Mouse (Mus musculus) forebrain, embryonic 15.5 days (tissue): ENCODE data around the gene Mgp. TPM values are rescaled to one million over a fixed set of nuclear protein-coding genes. Genes with fewer than 3 reads are reported as not detected.

ENCODE experiments used
- ATAC-seq: fragments of 200-750 bp; cut with Nextera tagmentation; replicated peaks from 2 replicates; pipeline ENCODE4 v1.8.0; 2017; ENCODE audit warnings: mild to moderate bottlenecking, moderate TSS enrichment, moderate library complexity
- H3K27ac ChIP-seq: fragments of 300-500 bp; sonication (generic); replicated peaks from 2 replicates; pipeline ENCODE4 v1.5.1; 2015; ENCODE audit warnings: mild to moderate bottlenecking, inconsistent platforms
- H3K27me3 ChIP-seq: fragments of 300-500 bp; sonication (generic); 2 replicates; pipeline ENCODE4 v1.6.1; 2015; ENCODE audit warnings: inconsistent platforms
- H3K36me3 ChIP-seq: fragments of 300-500 bp; sonication (generic); 2 replicates; pipeline ENCODE4 v1.6.1; 2015; ENCODE audit warnings: mild to moderate bottlenecking, inconsistent platforms
- H3K4me1 ChIP-seq: fragments of 300-500 bp; sonication (generic); 2 replicates; pipeline ENCODE4 v1.6.1; 2015; ENCODE audit warnings: inconsistent platforms
- H3K4me2 ChIP-seq: fragments of 300-500 bp; sonication (generic); replicated peaks from 2 replicates; pipeline ENCODE4 v1.6.1; 2015; ENCODE audit warnings: mild to moderate bottlenecking, inconsistent platforms
- H3K4me3 ChIP-seq: fragments of 300-500 bp; sonication (generic); 2 replicates; pipeline ENCODE4 v1.5.1; 2015; ENCODE audit warnings: mild to moderate bottlenecking, inconsistent platforms
- H3K9ac ChIP-seq: fragments of 300-500 bp; sonication (generic); replicated peaks from 2 replicates; pipeline ENCODE4 v1.6.1; 2015; ENCODE audit warnings: mild to moderate bottlenecking, inconsistent platforms
- H3K9me3 ChIP-seq: fragments of 300-500 bp; sonication (generic); 2 replicates; pipeline ENCODE4 v1.6.1; 2016; ENCODE audit warnings: inconsistent platforms
- WGBS: fragments of 180-500 bp; shearing (Covaris S2); methylation state at CpG from one replicate; pipeline ENCODE4 v1.1.7; 2015; ENCODE audit warnings: mixed read lengths; 5-methylcytosine and 5-hydroxymethylcytosine counted together
- polyA plus RNA-seq: library from polyadenylated mRNA; unstranded; fragments of >200 nt; fragmentation: Nextera tagmentation; extraction: Ambion mirVana; gene quantifications from 2 replicates; pipeline ENCODE4 v1.2.1, GENCODE M21; 2015

The Mgp gene
- polyA plus RNA-seq, 1 experiment from 2014 or later = 8.8 TPM

GRCm38 (mm10) chr6:136861020-136861419 is 14.6 kb downstream of the Mgp start:
- no peak overlapping the region for H3K9ac ChIP-seq

DNA sequence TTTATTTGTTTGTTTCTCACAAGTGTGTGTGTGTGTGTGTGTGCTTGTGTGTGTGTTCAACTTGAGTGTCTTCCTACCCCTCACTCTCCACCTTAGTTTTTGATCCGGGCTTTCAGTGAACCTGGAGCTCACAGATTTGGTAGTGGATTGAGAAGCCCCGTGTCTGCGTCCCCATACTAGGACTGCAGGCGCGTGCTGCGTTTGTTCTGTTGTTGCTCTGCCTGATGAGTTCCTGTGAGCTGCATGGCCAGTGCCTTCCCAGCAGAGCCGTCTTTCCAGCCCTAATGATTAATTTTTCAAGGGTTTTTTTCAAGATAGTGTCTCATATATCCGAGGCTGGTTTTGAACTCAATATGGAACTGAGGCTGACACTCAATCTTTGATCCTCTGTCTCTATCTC is 17.2 kb downstream of the Mgp start:
- H3K27me3 ChIP-seq = no peaks in the 10 kb centered on the region
- H3K9me3 ChIP-seq = no peaks in the 10 kb centered on the region
- 84% methylated on average over 8 of the region's 8 CpGs for WGBS
- no peak for ATAC-seq
- no peak overlapping the region for H3K4me3 ChIP-seq
- no peak overlapping the region for H3K9ac ChIP-seq
- H3K4me2 ChIP-seq = no peak overlapping the region
- H3K4me1 ChIP-seq = no peaks in the 10 kb centered on the region
- no peaks in the 10 kb centered on the region for H3K36me3 ChIP-seq
- H3K27ac ChIP-seq = no peak overlapping the region

More at GRCm38 (mm10) chr6:136861020-136861419, 14.6 kb downstream of the Mgp start:
- no peaks in the 10 kb centered on the region for H3K27me3 ChIP-seq
- H3K4me2 ChIP-seq = no peak overlapping the region
- no peaks in the 10 kb centered on the region for H3K36me3 ChIP-seq
- no peak overlapping the region for H3K4me3 ChIP-seq
- ATAC-seq = peak; percentile 68; the same call in 1 of the 2 replicates
- H3K27ac ChIP-seq = no peak overlapping the region
- H3K4me1 ChIP-seq = no peaks in the 10 kb centered on the region
- 49% methylated on average over 9 of the region's 9 CpGs for WGBS
- H3K9me3 ChIP-seq = no peaks in the 10 kb centered on the region

- H3K9me3 ChIP-seq = no peaks in the 10 kb centered on the region
- H3K9ac ChIP-seq = no peak overlapping the region
- no peaks in the 10 kb centered on the region for H3K36me3 ChIP-seq
- H3K27ac ChIP-seq = no peak overlapping the region
- 68% methylated on average over 11 of the region's 11 CpGs for WGBS
- ATAC-seq = no peak
- H3K4me1 ChIP-seq = 0 out of 2 replicates have a peak, but pooled peaks cover under 1% of the 10 kb centered on the region
- no peaks in the 10 kb centered on the region for H3K27me3 ChIP-seq
- H3K4me3 ChIP-seq = no peak overlapping the region
- no peak overlapping the region for H3K4me2 ChIP-seq
Measured at GRCm38 (mm10) chr6:136857873-136858260, 17.8 kb downstream of the Mgp start.

- H3K27ac ChIP-seq = no peak within 1 kb of the TSS
- no peaks in the 10 kb centered on the region for H3K36me3 ChIP-seq
Measured at GRCm38 (mm10) chr6:136857186-136857872, 18.3 kb downstream of the Mgp start, which contains the start of gene Art4. Gene Art4, minus strand, starts transcription at chr6:136857733.

DNA sequence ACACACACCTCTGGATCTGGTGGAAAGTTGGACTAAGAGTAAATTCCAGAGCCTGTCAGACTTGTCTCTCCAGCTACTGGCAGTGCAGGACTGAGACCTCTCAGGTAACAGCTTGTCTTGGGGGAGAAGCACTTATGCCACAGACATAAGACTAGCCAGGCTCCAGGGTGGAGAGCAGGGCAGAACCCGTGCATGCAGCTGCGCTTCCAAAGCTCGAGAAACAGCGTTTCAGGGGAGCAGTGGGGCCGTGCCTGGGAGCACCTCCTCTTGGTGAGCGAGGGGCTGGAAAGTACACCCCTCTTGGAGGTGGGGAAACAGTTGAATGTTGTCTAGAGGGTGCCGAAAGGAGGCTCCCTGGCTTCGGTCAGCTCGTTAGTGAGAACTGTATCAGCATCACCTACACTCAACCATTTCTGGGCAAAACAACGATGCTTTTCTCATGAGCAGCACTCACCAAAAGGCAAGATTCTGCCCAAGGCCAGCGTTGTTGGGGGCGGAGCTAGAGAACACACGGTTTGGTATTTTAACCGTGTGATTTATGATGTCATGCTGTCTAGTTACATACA is 19.5 kb downstream of the Mgp start:
- Histone ChIP-seq H3K9me3 (no peaks in the 10 kb centered on the region), H3K9ac (no peak overlapping the region), H3K4me3 (no peak overlapping the region), H3K36me3 (no peaks in the 10 kb centered on the region), H3K27me3 (no peaks in the 10 kb centered on the region), H3K27ac (no peak overlapping the region), H3K4me1 (0 out of 2 replicates have a peak, but pooled peaks cover 4% of the 10 kb centered on the region), H3K4me2 (no peak overlapping the region)
- no peak for ATAC-seq
- 63% methylated on average over 14 of the region's 14 CpGs for WGBS

More at GRCm38 (mm10) chr6:136857186-136857872, 18.3 kb downstream of the Mgp start, which contains the start of gene Art4:
- Histone ChIP-seq H3K27me3 (no peaks in the 10 kb centered on the region), H3K9me3 (no peaks in the 10 kb centered on the region), H3K4me2 (no peak within 1 kb of the TSS), H3K4me1 (0 out of 2 replicates have a peak, but pooled peaks cover 4% of the 10 kb centered on the region), H3K9ac (no peak within 1 kb of the TSS), H3K4me3 (no peak within 1 kb of the TSS)
- no peak for ATAC-seq
- WGBS = 80% methylated on average over 18 of the region's 18 CpGs

- no peak for ATAC-seq
- Histone ChIP-seq H3K4me2 (no peak overlapping the region), H3K9me3 (no peaks in the 10 kb centered on the region), H3K9ac (no peak overlapping the region), H3K36me3 (no peaks in the 10 kb centered on the region), H3K27ac (no peak overlapping the region), H3K4me1 (0 out of 2 replicates have a peak, but pooled peaks cover 4% of the 10 kb centered on the region), H3K27me3 (no peaks in the 10 kb centered on the region), H3K4me3 (no peak overlapping the region)
- WGBS = 79% methylated on average over 2 of the region's 2 CpGs
Measured at GRCm38 (mm10) chr6:136855183-136855582, 20.4 kb downstream of the Mgp start.

DNA sequence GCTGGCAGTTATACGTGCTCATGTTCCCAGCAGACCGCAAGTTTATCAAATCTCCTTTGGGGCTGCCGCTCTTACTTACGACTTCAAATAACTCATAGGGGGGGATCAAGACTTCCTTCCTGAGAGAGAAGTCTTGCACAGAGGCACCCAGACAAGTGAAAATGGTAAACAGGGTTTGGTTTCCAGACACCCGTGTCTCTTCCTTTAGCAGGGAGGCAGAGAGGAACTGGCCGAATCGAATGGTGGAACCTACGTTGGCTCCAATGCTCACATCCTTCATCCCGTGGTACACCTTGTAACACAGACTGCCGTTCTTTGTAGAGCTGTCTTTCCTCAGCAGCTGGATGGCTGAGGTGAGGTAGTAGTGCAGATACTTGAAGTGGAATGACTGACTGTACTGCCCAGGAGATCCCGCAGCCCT is 21.3 kb downstream of the Mgp start:
- 91% methylated on average over 11 of the region's 11 CpGs for WGBS
- H3K4me3 ChIP-seq = no peak overlapping the region
- no peak overlapping the region for H3K27ac ChIP-seq
- H3K4me1 ChIP-seq = 0 out of 2 replicates have a peak, but pooled peaks cover 4% of the 10 kb centered on the region
- H3K9me3 ChIP-seq = no peaks in the 10 kb centered on the region
- no peak overlapping the region for H3K9ac ChIP-seq
- no peaks in the 10 kb centered on the region for H3K36me3 ChIP-seq
- H3K4me2 ChIP-seq = no peak overlapping the region
- ATAC-seq = no peak
- no peaks in the 10 kb centered on the region for H3K27me3 ChIP-seq

GRCm38 (mm10) chr6:136852762-136853161 is 22.9 kb downstream of the Mgp start:
- 39% methylated on average over 3 of the region's 3 CpGs for WGBS
- 0 out of 2 replicates have a peak overlapping the region, but pooled peaks have one; percentile 21 for H3K27ac ChIP-seq

GRCm38 (mm10) chr6:136852348-136852747 is 23.3 kb downstream of the Mgp start:
- Histone ChIP-seq H3K4me1 (0 out of 2 replicates have a peak, but pooled peaks cover 4% of the 10 kb centered on the region), H3K27ac (0 out of 2 replicates have a peak overlapping the region, but pooled peaks have one; percentile 21), H3K36me3 (no peaks in the 10 kb centered on the region), H3K27me3 (no peaks in the 10 kb centered on the region), H3K4me3 (no peak overlapping the region), H3K9ac (no peak overlapping the region), H3K4me2 (no peak overlapping the region), H3K9me3 (no peaks in the 10 kb centered on the region)
- WGBS = 80% methylated on average over 4 of the region's 4 CpGs
- ATAC-seq = no peak

More at GRCm38 (mm10) chr6:136852762-136853161, 22.9 kb downstream of the Mgp start:
- Histone ChIP-seq H3K4me2 (no peak overlapping the region), H3K9ac (no peak overlapping the region), H3K4me1 (0 out of 2 replicates have a peak, but pooled peaks cover 4% of the 10 kb centered on the region), H3K4me3 (no peak overlapping the region), H3K27me3 (no peaks in the 10 kb centered on the region), H3K9me3 (no peaks in the 10 kb centered on the region), H3K36me3 (no peaks in the 10 kb centered on the region)
- no peak for ATAC-seq

GRCm38 (mm10) chr6:136850267-136850666 is 25.4 kb downstream of the Mgp start:
- no peaks in the 10 kb centered on the region for H3K36me3 ChIP-seq
- no peak overlapping the region for H3K27ac ChIP-seq
- no peaks in the 10 kb centered on the region for H3K9me3 ChIP-seq
- no peak overlapping the region for H3K9ac ChIP-seq
- WGBS = 81% methylated on average over 6 of the region's 6 CpGs
- no peak overlapping the region for H3K4me3 ChIP-seq
- no peak overlapping the region for H3K4me2 ChIP-seq
- ATAC-seq = no peak
- 0 out of 2 replicates have a peak, but pooled peaks cover 4% of the 10 kb centered on the region for H3K4me1 ChIP-seq
- H3K27me3 ChIP-seq = no peaks in the 10 kb centered on the region

DNA sequence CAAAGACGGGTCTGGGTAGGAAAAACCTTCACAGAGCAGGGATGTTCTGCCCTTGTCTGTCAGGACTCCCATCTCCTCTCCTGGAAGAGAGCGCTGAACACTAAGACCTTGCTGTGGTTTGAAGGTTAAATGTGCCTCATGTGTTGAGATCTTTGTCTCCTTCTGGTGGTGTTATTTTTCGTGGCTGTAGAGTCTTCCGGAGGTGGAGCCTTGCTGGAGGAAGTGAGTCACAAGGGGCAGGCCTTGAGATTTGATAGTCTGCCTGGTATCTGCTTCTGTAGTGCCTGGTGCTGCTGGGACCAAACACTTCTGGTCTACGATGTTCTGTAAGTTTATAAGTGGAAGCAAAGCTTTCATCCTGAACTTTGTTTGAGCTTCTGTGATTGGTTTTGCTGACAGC is 26.7 kb downstream of the Mgp start:
- no peak for ATAC-seq
- H3K4me1 ChIP-seq = 0 out of 2 replicates have a peak, but pooled peaks cover 4% of the 10 kb centered on the region
- no peak overlapping the region for H3K9ac ChIP-seq
- no peak overlapping the region for H3K27ac ChIP-seq
- no peaks in the 10 kb centered on the region for H3K9me3 ChIP-seq
- WGBS = 89% methylated on average over 5 of the region's 5 CpGs
- no peak overlapping the region for H3K4me2 ChIP-seq
- H3K4me3 ChIP-seq = no peak overlapping the region
- H3K27me3 ChIP-seq = no peaks in the 10 kb centered on the region
- H3K36me3 ChIP-seq = no peaks in the 10 kb centered on the region

GRCm38 (mm10) chr6:136848399-136848798 is 27.2 kb downstream of the Mgp start:
- H3K4me2 ChIP-seq = no peak overlapping the region
- no peak overlapping the region for H3K9ac ChIP-seq
- no peak for ATAC-seq
- H3K9me3 ChIP-seq = no peaks in the 10 kb centered on the region
- no peak overlapping the region for H3K27ac ChIP-seq
- no peak overlapping the region for H3K4me3 ChIP-seq
- H3K36me3 ChIP-seq = no peaks in the 10 kb centered on the region
- no peaks in the 10 kb centered on the region for H3K27me3 ChIP-seq
- 0 out of 2 replicates have a peak, but pooled peaks cover 4% of the 10 kb centered on the region for H3K4me1 ChIP-seq
- 87% methylated on average over 8 of the region's 8 CpGs for WGBS
